9 mouse cellular contexts compared by ENCODE assay signal in genomic region chr8:106165460-106165859, GRCm38 (mm10). TPM values are rescaled to one million over a fixed set of nuclear protein-coding genes. Genes with fewer than 3 reads are reported as not detected.
A peak's percentile ranks its signal among the peaks of the same experiment; 100 is the strongest.
DNase-seq lines count a peak whose midpoint lies in the region; ATAC-seq lines count a peak whose summit lies in the region.
"Had no signal": no experiment of that assay in that cellular context is flagged by ENCODE, and none has a peak within 500 bp of the region (broad histone marks: within the 10 kb centered on the region; RNA-seq: fewer than 3 reads in every experiment).

No protein-coding gene starts in this region.

- DNase-seq in hindbrain, embryonic 14.5 days (ENCODE audit: low spot score), result peak; percentile 69
- DNase-seq in adipocyte (ENCODE audit: low spot score), result peak; percentile 76
- peak; percentile 83 for DNase-seq in embryo, embryonic 10.5 days (ENCODE audit: low spot score)
- peak; percentile 79 for DNase-seq in limb, embryonic 10.5 days (ENCODE audit: low spot score)
- DNase-seq in ovary, postnatal 10 days (ENCODE audit: low spot score), result peak; percentile 44
- peak; percentile 80 for DNase-seq in thymus, postnatal 14 days

- WGBS in hindbrain, embryonic 14.5 days, result 52% methylated on average over 4 of the region's 4 CpGs
- 48% methylated on average over 4 of the region's 4 CpGs for WGBS in hindbrain, embryonic 16.5 days
- 49% methylated on average over 4 of the region's 4 CpGs for WGBS in limb, embryonic 10.5 days

- no peak overlapping the region for H3K4me2 ChIP-seq in hindbrain, embryonic 14.5 days (replicated peaks)
- H3K4me2 ChIP-seq in hindbrain, embryonic 16.5 days (ENCODE audit: low read length), result no peak overlapping the region
- H3K4me2 ChIP-seq: embryonic facial prominence, embryonic 15.5 days had no signal

- peaks cover 8% of the 10 kb centered on the region; the same call in 1 of the 2 replicates for H3K4me1 ChIP-seq in hindbrain, embryonic 14.5 days (replicated peaks; ENCODE audit: control insufficient read depth, insufficient read depth, low read length)
- H3K4me1 ChIP-seq in hindbrain, embryonic 16.5 days (ENCODE audit: control insufficient read depth, insufficient read depth, low read depth, low read length), result peaks cover 15% of the 10 kb centered on the region
- H3K4me1 ChIP-seq in limb, embryonic 10.5 days, result peaks cover 14% of the 10 kb centered on the region

- ATAC-seq in hindbrain, embryonic 14.5 days (ENCODE audit: low FRiP score), result no peak
- no peak for ATAC-seq in hindbrain, embryonic 16.5 days
- ATAC-seq in hematopoietic stem cell, adult 5-6 weeks (replicated peaks in 1 of 2; ENCODE audit: insufficient read depth in 1 of 2, low FRiP score in 2 of 2, low TSS enrichment in 1 of 2, low read depth in 1 of 2, poor library complexity in 2 of 2, severe bottlenecking in 2 of 2), result peak; percentile 25 to 49; a peak in 1 of 4 replicates

- H3K9me3 ChIP-seq in hindbrain, embryonic 14.5 days (ENCODE audit: control insufficient read depth, low read length), result no peaks in the 10 kb centered on the region
- no peaks in the 10 kb centered on the region for H3K9me3 ChIP-seq in hindbrain, embryonic 16.5 days (ENCODE audit: control insufficient read depth, low read length)
- no peaks in the 10 kb centered on the region for H3K9me3 ChIP-seq in limb, embryonic 10.5 days (replicated peaks)
- H3K9me3 ChIP-seq: embryonic facial prominence, embryonic 15.5 days had no signal

- no peak overlapping the region for H3K27ac ChIP-seq in hindbrain, embryonic 14.5 days
- no peak overlapping the region for H3K27ac ChIP-seq in hindbrain, embryonic 16.5 days (ENCODE audit: low read depth, low read length)
- no peak overlapping the region for H3K27ac ChIP-seq in limb, embryonic 10.5 days
- H3K27ac ChIP-seq: embryonic facial prominence, embryonic 15.5 days had no signal

- H3K9ac ChIP-seq in hindbrain, embryonic 14.5 days, result no peak overlapping the region
- no peak overlapping the region for H3K9ac ChIP-seq in hindbrain, embryonic 16.5 days (ENCODE audit: low read depth, low read length)
- H3K9ac ChIP-seq: embryonic facial prominence, embryonic 15.5 days had no signal

- H3K27me3 ChIP-seq in hindbrain, embryonic 14.5 days (ENCODE audit: control insufficient read depth, insufficient read depth, low read length), result no peaks in the 10 kb centered on the region
- no peaks in the 10 kb centered on the region for H3K27me3 ChIP-seq in hindbrain, embryonic 16.5 days (replicated peaks; ENCODE audit: control insufficient read depth, insufficient read depth, low read length)
- no peaks in the 10 kb centered on the region for H3K27me3 ChIP-seq in limb, embryonic 10.5 days (ENCODE audit: low read depth, poor library complexity, severe bottlenecking)
- H3K27me3 ChIP-seq: embryonic facial prominence, embryonic 15.5 days had no signal

- peaks cover 42% of the 10 kb centered on the region for H3K36me3 ChIP-seq in hindbrain, embryonic 14.5 days (replicated peaks; ENCODE audit: control insufficient read depth, insufficient read depth)
- H3K36me3 ChIP-seq in hindbrain, embryonic 16.5 days (ENCODE audit: control insufficient read depth, insufficient read depth, low read length), result peaks cover 25% of the 10 kb centered on the region
- H3K36me3 ChIP-seq in limb, embryonic 10.5 days, result peaks cover 43% of the 10 kb centered on the region

- H3K4me3 ChIP-seq in hindbrain, embryonic 14.5 days (replicated peaks; ENCODE audit: low read length), result no peak overlapping the region
- H3K4me3 ChIP-seq in hindbrain, embryonic 16.5 days (ENCODE audit: low read length), result no peak overlapping the region
- no peak overlapping the region for H3K4me3 ChIP-seq in limb, embryonic 10.5 days
- H3K4me3 ChIP-seq: embryonic facial prominence, embryonic 15.5 days had no signal

RNA-seq across cellular contexts. Expression of gene Slc7a6, which starts 3.2 kb away (rescaled TPM):
- polyA plus RNA-seq in hindbrain, embryonic 14.5 days (2014; fragmentation: Nextera tagmentation; extraction: Ambion mirVana), result 65.8 and 67.3 TPM in 2 replicates
- 35.7 and 47.9 TPM in 2 replicates for polyA plus RNA-seq in hindbrain, embryonic 16.5 days (2015; fragmentation: Nextera tagmentation; extraction: Ambion mirVana)
- total RNA-seq in hematopoietic stem cell, adult 5-6 weeks (2017), result 21.6 and 23.8 TPM in 2 replicates
- polyA plus RNA-seq in limb, embryonic 10.5 days (2016; fragmentation: Nextera tagmentation; extraction: Ambion mirVana), result 85.3 and 94.5 TPM in 2 replicates

RNA-seq across cellular contexts. Expression of gene Pla2g15, which starts 15.3 kb away (rescaled TPM):
- polyA plus RNA-seq in hindbrain, embryonic 14.5 days (2014; fragmentation: Nextera tagmentation; extraction: Ambion mirVana), result 7.9 and 9.1 TPM in 2 replicates
- polyA plus RNA-seq in hindbrain, embryonic 16.5 days (2015; fragmentation: Nextera tagmentation; extraction: Ambion mirVana), result 23.5 and 24.2 TPM in 2 replicates
- 7.9 and 16.3 TPM in 2 replicates for total RNA-seq in hematopoietic stem cell, adult 5-6 weeks (2017)
- 10.8 and 13.4 TPM in 2 replicates for polyA plus RNA-seq in limb, embryonic 10.5 days (2016; fragmentation: Nextera tagmentation; extraction: Ambion mirVana)

RNA-seq across cellular contexts. Expression of gene Esrp2, which starts 28.7 kb away (rescaled TPM):
- 0.19 TPM in 1 of 2 replicates, not detected in the other for polyA plus RNA-seq in hindbrain, embryonic 14.5 days (2014; fragmentation: Nextera tagmentation; extraction: Ambion mirVana)
- polyA plus RNA-seq in hindbrain, embryonic 16.5 days (2015; fragmentation: Nextera tagmentation; extraction: Ambion mirVana), result 0.18 and 0.27 TPM in 2 replicates
- total RNA-seq in hematopoietic stem cell, adult 5-6 weeks (2017), result not detected in 2 replicates
- 5.6 and 7.3 TPM in 2 replicates for polyA plus RNA-seq in limb, embryonic 10.5 days (2016; fragmentation: Nextera tagmentation; extraction: Ambion mirVana)

RNA-seq across cellular contexts. Expression of gene Slc7a6os, which starts 45.3 kb away (rescaled TPM):
- 29.2 and 30.2 TPM in 2 replicates for polyA plus RNA-seq in hindbrain, embryonic 14.5 days (2014; fragmentation: Nextera tagmentation; extraction: Ambion mirVana)
- 28.4 and 29.9 TPM in 2 replicates for polyA plus RNA-seq in hindbrain, embryonic 16.5 days (2015; fragmentation: Nextera tagmentation; extraction: Ambion mirVana)
- total RNA-seq in hematopoietic stem cell, adult 5-6 weeks (2017), result 42.8 and 50.0 TPM in 2 replicates
- polyA plus RNA-seq in limb, embryonic 10.5 days (2016; fragmentation: Nextera tagmentation; extraction: Ambion mirVana), result 42.0 and 46.6 TPM in 2 replicates

RNA-seq across cellular contexts. Expression of gene Prmt7, which starts 45.3 kb away (rescaled TPM):
- 57.4 and 61.9 TPM in 2 replicates for polyA plus RNA-seq in hindbrain, embryonic 14.5 days (2014; fragmentation: Nextera tagmentation; extraction: Ambion mirVana)
- 64.7 and 64.8 TPM in 2 replicates for polyA plus RNA-seq in hindbrain, embryonic 16.5 days (2015; fragmentation: Nextera tagmentation; extraction: Ambion mirVana)
- 26.3 and 34.3 TPM in 2 replicates for total RNA-seq in hematopoietic stem cell, adult 5-6 weeks (2017)
- 76.4 and 88.2 TPM in 2 replicates for polyA plus RNA-seq in limb, embryonic 10.5 days (2016; fragmentation: Nextera tagmentation; extraction: Ambion mirVana)

Comparison
In these comparisons a context has a peak if more than half of its experiments do, and no peak if none do; other contexts are left out.
1. ATAC-seq: peak in hematopoietic stem cell, adult 5-6 weeks (2 of 2); none in hindbrain, embryonic 14.5 days (single experiment) and hindbrain, embryonic 16.5 days (single experiment).
2. Peak in every context shown above with its lines, with median percentiles within 50 percentile points of each other: DNase-seq.